Mouse (Mus musculus) CD4-positive, CD25-positive, alpha-beta regulatory T cell, adult 2 months (primary cell): ENCODE data around the gene Hkdc1.
A peak's percentile ranks its signal among the peaks of the same experiment; 100 is the strongest.

ENCODE experiments used
- DNase-seq: peaks from one replicate; pipeline ENCODE4 v3.0.0-alpha.2; 2012; ENCODE audit warnings: low read depth, low spot score

Hkdc1 gene

DNA sequence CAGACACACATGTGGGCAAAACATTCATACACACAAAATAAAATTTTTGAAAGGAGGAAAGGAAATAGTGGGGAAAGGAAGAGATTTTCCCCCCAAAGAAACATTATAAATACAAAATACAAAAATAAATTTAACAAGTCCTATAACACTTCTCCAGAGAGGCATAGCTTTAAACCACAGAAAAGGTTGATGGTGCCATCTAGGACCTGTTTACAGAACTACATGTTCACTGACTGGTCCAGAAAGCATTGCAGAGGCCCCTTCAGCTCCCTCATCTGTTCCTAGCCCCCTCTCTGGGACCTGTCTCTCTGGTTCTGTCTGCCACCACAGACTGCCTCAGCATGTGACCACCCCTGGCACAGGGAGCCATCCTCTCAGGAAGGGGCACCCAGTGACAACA, 41.4 kb downstream of the Hkdc1 start:
- peak; percentile 41 for DNase-seq

DNA sequence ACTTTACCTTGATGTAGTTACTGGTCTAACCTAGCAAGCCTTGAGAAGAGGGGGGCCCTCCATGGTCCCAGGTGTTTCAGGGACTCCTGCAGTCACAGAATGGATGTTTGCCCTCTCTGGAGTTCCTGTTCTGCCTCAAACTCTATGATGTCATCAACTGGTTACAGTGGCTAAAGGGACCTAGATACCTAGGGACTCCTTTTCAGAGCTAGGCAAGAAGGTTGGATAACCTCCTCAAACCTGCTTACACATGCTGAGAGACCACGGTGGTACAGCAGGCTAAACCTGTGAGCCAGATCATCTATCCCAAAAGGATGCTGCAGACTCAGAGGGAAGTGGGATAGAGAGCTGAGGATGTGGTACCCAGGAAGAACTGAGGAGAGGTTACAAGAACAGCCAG, 42.5 kb downstream of the Hkdc1 start, which contains the start of gene Hk1:
Gene Hk1, minus strand, starts transcription at position 101 of the 400 bp plus-strand sequence.
- DNase-seq = no peak

DNA sequence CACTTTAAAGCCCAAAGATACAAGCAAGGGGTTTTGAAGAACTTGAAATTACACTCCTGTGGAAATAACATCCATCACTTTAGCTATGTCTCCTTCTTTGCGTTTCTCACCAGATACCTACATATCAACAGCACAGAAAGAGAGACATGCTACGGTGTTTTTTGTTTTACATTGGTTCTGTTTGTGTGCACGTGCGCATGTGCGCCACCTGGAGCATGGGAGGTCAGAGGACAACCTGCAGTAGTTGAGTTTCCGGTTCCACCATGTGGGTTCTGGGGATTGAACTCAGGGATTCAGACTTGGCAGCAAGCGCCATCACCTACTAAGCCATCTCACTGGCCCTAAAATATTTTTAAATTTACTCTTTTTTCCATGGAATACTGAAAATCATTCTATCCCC, 63.5 kb downstream of the Hkdc1 start:
- peak; percentile 62 for DNase-seq

DNA sequence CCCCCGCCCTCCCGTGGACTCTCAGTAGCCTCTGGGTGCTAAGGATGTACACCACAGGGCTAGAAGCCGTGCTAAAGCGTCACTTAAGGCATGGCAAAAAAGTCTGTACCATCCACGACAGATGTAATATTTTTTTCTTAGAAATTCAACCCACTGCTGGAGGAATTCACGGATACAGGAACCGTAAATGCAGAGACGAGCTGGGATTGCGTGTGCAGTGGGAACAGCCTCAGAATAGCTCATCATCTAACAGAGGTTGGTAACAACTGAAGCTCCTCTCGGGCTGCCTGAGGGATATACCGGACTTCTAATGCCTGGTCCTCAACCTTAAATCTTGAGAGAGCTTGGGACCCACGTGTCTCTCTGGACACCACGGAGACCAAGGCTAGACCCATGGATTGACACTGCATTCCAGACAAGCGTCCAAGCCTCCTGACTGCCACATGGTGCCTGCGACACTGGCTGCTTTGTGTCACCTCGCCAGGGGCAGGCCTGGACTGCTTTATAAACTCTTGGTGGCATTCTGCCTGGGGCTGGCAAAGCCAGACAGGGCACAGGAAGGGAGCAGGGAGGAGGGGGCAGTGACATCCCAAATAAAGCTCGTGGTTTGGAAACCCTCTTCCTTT, 66.1 kb downstream of the Hkdc1 start:
- DNase-seq = no peak

DNA sequence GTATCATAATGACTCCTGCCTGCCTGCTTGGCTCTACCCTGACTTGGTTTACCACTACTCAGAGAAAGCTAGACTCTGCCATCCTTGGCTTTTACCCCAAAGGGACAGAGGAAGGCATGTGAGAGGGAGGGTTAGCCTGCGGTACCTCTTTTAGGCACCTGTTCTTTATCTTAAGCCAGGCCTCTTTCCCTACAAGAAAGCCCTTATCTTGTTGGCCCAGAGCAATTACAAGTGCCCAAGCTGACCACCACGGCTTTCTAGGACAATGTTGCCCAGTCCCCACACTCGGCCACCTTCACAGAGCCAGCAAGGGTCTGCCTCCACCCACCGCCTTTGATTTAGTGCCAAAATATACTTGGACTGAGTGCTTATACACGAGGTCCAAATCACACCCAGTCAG, 77.1 kb downstream of the Hkdc1 start:
- DNase-seq = no peak

DNA sequence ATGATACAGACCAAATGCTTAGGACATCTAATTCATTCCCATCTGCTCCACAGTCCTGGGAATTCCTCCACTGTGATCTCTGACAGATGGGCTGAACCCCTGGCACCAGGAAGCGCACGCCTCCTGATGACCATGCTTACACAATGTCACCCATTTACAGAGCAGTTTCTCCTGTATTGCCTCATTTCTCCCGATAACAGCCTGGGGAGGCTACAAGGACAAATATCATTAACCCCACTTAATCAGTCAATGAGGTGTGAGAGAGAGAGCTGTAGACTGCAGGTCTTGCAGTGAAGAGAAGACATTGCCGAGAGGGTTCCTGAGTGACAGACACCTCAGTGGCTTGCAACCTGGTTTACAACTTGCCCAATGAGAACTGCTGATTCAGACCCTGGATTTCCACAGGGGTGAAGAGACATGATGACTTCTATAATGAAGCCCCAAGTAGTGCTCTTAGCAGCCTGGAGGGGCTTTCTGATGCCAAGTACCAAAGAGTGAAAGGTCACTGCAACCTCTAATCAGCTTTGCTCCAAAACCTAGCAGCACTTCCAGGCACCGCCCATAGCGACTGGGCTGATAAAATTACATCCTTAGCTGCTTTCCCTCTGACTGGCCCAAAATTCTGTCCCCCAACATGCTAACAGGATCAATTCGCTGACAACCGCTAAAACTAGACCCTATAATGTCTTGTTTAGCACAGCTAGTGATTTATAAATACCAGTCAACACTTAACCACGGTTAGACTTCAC, 78.1 kb downstream of the Hkdc1 start:
- no peak for DNase-seq

DNA sequence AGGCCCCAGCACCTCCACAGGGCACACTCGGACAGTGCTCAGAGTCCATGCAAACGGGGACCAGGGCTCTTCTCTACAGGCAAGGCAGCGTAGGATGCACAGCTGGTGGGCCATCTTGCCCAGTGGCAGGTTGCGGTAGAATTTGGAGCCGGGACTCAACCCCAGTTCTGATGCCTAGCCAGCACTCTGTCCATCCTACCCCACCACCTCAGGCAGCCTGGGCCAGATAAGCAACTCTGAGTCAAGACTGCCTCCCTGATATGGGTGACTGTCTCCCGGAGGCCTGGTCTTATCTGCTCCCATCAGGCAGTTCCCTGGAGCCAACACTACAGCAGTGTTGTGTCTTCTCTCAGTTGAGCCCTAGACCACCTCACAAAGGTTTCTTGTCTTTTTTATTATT, 79.8 kb downstream of the Hkdc1 start:
- no peak for DNase-seq

DNA sequence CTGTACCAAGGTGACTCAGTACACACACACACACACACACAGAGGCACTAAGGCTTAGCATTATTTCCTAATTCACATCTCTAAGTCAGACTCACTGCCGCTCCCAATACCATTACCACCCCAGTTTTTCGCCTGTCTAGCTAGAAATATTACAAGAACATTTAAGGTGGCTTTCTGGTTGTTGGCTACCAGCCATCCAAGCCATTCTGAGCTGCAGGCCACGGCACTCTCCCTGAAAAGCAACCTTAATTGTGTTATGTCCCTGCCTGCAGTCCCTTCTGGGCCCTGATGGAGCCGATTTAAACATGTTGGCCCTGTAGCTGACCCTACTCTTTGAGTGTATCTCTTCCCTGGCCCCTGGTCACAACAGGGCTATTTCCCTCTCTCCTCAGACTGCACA, 80.3 kb downstream of the Hkdc1 start:
- DNase-seq = no peak

DNA sequence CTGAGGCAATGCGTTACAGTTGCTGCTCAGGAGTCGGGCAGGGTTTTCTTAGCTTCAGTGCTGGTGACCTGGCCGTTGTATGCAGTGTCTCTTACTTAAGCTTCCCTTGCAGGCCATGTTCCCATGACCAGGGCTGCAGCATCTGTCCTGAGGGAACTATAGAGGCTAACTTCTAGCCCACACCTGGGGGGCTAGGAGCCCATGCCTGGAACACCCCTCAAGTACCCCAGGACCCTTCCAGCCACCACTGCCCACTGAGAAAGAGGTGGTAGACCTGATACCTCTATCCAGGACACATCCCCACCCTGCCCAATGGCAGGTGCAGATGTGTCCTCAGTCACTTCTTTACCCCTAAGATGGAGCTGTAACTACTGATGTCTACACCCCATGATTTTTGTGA, 81.3 kb downstream of the Hkdc1 start:
- DNase-seq = no peak

DNA sequence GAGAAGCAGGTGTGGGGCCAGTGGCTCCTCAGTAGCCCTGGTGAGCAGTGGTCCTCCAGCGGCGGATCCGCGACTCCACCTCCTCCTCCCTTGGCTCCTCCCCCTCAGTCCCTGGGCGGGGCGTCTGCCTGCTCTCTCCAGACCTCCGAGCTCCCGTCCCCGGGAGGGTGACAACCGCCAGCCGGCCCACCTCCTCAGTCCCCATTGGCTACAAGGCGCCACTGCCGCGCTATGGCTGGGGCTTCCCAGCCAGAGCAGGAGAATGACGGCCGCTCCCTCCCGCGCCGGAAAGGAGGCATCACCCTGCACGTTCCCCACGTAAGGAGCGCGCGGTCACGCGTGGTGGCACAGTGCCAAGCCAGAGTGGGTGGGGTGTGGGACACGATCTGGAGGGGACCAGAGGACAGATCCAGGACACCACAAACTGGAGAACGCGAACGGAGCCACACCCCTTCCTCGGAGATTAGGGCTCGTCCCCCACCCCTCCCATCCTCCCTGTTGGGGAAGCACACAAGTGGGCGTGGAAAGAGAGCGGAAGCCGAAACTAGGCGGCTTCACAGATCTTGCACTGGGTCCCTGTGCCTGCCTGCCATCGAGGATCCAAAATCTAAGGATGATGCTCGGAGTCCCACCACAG, 82.1 kb downstream of the Hkdc1 start:
- peak; percentile 97 for DNase-seq

DNA sequence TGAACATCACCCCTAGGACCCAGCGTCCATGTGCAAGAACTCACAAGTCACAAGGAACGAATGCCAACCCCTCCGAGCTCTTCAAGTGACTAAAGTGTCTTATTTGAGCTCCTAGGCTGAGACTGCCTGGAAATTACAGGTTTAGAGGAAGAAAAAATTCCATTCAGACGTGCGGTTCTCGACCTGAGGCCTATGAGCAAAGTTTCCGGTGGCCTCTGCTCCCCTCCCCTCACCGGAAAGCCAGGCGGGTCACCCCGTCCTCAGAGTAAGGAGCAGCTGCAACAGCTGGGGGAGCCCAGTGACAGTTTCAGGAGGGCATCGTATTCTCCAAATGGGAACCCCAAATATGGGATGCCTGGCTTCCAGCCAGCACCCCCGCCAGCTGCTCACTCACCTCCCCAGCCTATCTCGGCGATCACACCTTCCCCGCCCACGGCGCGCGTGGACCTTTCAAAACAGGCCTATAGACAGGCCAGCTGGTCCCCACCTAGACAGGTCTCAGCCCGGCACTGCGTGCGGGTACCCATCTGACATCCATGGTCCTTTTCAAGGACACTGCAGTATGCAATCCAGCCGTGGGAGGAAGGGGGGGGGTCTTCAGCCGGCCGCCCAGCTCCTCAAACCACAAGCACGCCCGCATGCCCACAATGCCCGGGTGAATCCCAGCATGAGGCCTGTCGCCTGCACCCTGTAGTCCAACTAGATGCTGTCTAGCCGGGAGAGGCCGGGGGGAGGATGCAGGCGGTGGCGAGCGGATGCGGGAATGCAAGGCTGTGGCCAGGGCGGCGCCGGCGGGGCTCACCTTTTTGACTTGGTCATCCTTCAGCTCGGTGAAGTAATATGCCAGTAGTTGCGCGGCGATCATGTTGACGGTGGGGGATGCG, 82.8 kb downstream of the Hkdc1 start:
- peak; percentile 73 for DNase-seq

DNA sequence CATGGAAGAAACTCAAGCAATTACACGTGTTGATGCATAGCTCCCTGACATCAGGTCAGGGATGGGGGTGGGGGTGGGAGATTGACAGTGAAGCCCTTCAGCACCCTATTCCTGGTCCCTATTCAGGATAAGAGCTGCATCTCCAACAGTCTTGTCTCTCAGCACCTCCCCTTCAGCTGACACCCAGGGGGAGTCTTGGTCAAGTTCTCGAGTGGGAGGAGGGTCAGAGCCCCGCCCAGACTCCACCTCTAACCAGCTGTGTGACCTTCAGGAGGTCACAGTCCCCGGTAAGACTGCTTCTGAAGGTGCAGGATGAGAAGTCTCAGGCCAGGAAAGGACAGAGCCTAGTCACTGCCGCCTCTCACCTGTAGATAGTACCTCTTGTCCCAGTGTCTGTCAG, 83.7 kb downstream of the Hkdc1 start:
- DNase-seq = peak; percentile 29

DNA sequence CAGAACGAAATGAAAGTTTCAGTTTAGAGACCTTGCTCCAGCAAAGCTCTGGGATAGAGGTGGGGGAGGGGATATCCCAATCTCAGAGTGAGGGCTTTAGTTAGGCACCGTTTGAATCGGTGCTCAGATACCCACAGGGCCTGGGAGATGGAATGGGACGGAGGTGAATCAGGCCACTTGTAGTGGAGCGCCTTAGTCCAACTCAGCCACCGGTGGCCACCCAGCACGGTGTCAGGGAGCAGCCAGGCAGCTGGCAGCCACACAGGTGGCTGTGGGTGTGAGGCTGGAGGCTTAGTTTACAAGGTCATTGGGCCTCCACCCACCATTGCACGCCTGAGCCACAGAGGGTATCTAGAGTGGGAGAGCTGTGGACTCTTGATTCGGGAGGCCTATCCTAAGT, 84.1 kb downstream of the Hkdc1 start:
- DNase-seq = no peak

DNA sequence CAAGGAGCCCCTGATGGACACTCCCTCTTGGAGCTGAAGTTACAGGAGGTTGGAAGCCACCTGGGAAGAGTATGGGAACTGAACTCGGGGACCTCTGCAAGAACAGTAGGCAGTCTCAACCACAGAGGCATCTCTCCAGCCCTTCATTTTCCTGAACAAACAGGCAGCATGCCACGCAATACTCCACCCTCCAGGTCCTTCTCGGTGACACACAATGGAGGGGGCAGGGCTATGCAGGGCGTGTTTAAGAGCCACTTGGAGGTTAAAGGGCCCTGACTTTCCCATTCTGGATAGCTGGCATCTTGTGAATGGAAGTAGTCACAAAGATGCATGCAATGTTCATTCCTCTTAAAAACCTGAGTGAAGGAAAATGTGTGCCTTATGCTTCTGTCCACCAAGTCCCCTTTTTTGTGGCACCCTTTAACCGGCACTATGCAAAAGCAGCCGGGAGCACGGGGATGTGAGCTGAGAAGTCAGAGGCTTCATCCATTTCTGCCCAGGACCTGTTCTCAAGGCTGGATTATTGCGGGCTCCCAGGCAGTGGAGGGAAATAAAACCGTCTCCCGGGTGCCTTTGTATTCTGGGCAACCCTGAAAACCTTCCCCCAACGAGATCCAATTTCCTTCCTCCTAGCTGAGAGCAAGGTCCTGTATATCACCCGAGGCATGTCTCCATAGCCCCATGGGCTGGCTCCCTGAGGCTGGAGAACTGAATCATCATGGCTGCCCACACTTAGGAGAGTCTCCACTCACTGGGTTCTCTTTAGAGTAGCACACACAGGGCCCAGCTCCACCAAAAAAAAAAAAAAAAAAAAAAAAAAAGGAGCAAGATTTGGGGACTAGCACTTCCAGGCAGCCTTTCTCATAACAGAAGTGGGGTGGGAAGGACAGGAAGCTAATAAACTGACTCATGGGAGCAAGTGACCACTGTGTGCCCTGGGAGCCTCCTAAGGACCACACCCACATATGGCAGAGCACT, 85.4 kb downstream of the Hkdc1 start:
- DNase-seq = no peak

DNA sequence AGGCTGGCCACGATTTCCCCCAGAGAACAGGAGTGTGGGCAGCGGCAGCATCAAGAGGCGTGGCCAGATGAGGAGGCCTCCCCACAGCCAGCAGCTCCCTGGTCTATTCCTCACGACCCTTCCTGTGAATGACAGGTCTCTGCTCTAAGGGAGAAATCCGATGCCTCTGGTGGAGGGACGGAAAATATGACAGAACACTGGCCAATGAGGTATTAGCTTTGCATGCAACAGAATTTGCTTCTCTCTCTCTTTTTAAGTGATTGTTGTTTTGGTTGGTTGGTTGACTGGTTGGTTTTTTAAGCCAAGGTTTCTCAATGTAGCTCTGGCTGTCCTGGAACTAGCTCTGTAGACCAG, 86.9 kb downstream of the Hkdc1 start:
- DNase-seq = peak; percentile 26

DNA sequence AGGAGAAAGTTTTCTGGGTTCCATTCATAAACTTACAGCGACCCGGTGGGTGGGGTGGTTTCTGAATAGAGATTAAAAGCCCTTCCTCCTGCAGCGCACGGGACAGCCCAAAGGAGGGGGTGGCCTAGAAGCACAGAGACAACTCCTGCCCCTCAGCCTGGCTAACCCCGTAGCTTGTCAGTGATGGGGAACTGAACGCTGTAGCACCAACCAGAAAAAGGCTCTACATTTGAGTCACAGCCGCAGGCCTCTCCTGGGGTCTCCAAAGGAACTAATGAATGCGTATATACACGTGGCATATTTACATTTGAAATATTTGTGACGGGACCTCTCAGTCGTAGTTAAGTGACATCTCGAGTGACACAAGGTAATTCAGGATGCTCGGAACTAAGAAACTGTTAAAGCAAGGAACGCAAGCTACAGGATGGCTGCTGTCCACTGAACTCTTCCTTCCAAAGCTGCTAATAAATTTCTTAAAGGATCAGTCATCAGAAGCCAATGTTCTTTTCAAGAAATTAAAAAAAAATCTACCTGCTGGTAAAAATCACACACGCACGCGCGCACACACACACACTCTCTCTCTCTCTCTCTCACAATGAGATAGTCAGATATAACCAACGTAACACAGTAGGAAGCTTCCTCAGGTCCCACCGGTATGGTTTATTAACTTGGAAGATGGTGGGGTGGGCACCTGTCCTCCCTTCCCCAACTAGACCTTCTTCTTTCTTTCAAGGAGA, 87.4 kb downstream of the Hkdc1 start:
- no peak for DNase-seq

DNA sequence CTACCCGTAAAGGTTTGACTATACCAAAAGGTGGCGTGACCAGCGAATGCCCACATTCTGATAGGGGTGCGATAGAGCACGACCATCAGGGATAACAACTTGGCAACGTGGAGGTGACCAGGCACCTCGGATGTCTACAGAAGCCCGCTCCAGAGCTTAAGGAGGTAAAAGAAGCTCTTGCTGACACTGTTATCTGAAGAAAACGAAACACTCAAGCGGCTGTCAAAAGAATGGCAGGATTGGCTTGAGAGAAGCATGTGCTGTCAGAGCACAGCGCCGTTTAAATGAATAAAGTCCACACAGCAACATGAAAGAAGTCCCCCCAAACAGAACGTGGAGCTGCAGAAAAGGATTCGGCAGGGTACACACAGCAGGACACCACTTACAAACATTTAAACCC, 89.0 kb downstream of the Hkdc1 start:
- DNase-seq = no peak
